Mouse (Mus musculus): ENCODE results near the gene Six2. TPM values are rescaled to one million over a fixed set of nuclear protein-coding genes. Genes with fewer than 3 reads are reported as not detected.
A peak's percentile ranks its signal among the peaks of the same experiment; 100 is the strongest.

The Six2 gene
- total RNA-seq, 4 experiments from 2014 or later, result 0.17 TPM; not detected in 3

DNA sequence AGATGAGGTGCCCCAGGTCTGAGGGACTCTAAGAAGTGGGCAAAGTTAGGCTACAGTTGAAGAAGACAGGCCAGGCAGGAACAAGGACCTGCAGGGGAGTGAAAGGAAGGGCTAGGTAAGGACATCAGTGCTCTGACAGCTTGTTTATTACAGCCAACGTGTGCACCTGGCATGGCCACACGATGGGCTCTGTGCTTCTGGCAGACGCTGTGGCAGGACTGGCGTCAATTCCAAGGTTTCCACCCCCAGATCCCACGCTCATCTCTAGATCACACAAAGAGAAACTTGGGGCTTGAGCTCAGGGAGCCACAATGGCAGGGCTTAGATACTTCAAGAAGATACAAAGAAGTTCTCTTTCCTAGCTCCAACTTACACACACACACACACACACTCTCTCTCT is 26.6 kb downstream of the Six2 start:
- no peak for DNase-seq

- no peak for DNase-seq
Measured at GRCm38 (mm10) chr17:85660016-85660415, 28.1 kb downstream of the Six2 start.

- peak; percentile 11 for DNase-seq
Measured at GRCm38 (mm10) chr17:85645718-85646665, 42.1 kb downstream of the Six2 start.

- DNase-seq, result no peak
Measured at GRCm38 (mm10) chr17:85645312-85645711, 42.8 kb downstream of the Six2 start.

DNA sequence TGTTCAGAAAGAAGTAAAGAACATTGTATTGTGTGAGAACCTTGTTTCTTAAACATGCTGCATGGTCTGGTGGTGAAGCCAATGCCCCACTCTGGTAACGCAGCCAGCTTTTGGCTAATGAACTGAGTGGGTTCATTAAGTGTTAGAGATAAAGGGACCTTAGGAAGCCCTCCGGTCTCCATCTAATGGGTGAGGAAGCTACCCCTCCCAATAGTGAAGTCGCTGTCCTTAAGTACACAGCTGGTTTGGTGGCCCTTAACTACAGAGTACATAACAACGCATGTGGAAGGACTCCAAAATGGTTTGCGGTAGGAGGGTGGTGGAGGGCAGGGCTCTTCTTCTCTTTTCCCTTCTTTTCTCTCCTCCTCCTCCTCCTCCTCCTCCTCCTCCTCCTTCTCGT is 50.2 kb downstream of the Six2 start:
- no peak for DNase-seq

Other genes starting within 250 kb of the Six2 start
- not detected for gene Six3, start 74.7 kb downstream of the Six2 start, total RNA-seq (2022)